Mouse (Mus musculus) mesoderm, embryonic 11.5 days (tissue): Measurements from ENCODE around the gene Khdc3.
A peak's percentile ranks its signal among the peaks of the same experiment; 100 is the strongest.
"Not testable (repeated sequence)": the region's sequence is repeated elsewhere in the genome, so short reads cannot be mapped to it uniquely, and the experiment has no call there.

Experiments used
- DNase-seq: peaks from one replicate; pipeline ENCODE4 v3.0.0-alpha.2; 2012; ENCODE audit warnings: low read depth, low spot score

The Khdc3 gene

GRCm38 (mm10) chr9:73101536-73101935 lies at the start of gene Khdc3:
Gene Khdc3 (plus strand): TSS chr9:73101836.
- DNase-seq: no peak

DNA sequence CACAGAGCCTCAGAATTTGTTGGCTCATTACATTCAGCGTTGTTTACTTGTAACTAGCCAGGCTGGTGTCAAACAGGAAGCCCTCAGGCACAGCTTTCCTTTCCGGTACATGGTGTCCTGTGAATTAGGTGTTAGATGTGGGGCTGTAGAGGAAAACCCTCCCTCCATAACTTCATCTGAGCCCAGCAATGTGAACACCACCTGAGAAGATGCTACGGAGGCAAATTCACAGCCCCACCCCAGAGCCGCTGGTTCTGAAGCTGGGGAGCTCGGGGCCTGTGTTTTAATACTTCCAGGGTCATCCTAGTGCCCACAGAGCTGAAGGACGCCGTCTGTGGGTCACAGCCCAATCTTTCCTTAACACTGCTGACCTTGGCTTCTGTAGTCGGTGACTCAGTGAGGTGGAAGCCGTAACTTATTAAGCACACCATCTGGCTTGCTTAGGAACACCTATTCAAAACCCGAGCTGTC lies 46.2 kb upstream of the Khdc3 start:
- no peak for DNase-seq

DNA sequence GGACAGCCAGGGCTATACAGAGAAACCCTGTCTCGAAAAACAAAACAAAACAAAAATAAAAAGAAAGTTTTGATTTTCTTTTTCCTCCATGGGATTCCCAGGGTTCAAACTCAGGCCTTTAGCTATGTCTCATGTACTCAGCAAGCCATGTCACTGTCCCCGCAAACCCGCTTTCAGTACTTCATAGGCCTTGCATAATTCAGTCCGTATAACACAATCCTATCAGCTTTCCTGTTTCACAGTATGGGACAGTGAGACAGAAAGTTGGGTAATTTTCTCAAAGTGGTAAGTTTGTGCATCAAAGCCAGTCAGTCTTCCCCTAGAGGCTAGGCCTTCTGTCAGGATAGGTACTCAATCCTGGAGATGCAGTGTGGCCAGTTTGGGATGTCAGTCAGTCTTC lies 42.4 kb upstream of the Khdc3 start:
- DNase-seq: no peak

- DNase-seq: peak; percentile 34
These were observed 37.9 kb upstream of the Khdc3 start for GRCm38 (mm10) chr9:73063621-73064290.

DNA sequence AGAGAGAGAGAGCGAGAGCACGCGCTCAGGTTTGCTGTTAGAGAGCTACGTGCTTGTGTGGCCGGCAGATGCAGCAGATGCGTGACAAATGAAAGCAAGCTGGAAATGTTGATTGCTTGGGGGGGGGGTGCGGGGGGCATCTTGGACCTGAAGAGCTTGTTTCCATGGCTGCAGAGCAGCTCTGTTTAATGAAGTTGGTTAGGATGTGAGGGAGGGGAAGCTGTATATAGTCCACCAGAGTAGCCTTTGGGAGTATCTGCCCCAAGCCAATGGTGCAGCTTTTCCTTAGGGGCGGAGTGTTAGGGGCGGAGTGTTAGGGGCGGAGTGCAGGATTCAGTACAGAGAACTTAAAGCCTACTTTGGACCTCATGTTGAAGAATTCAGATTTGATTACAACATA lies 34.5 kb upstream of the Khdc3 start:
- peak; percentile 56 for DNase-seq

GRCm38 (mm10) chr9:73068230-73068679 lies 33.4 kb upstream of the Khdc3 start:
- peak; percentile 50 for DNase-seq

DNA sequence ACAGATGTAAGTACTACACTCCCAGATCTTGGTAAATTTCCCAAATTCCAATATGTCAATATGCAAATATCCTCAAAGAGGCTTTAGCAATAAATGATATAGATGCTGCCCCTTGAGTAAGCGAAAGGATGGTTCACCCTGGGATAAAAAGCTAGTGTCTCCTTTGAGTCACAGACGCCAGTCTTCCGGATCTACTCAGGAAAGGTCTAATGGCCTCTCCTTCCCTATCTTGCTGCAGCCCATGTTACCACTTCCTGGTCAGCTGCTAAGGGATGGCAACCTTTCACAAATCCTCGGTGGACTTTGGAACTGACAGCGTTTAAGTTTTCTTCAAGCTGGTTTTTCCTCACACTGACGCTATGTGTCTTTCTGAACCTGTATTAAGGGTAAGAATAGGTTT lies 32.9 kb upstream of the Khdc3 start:
- DNase-seq: no peak

DNA sequence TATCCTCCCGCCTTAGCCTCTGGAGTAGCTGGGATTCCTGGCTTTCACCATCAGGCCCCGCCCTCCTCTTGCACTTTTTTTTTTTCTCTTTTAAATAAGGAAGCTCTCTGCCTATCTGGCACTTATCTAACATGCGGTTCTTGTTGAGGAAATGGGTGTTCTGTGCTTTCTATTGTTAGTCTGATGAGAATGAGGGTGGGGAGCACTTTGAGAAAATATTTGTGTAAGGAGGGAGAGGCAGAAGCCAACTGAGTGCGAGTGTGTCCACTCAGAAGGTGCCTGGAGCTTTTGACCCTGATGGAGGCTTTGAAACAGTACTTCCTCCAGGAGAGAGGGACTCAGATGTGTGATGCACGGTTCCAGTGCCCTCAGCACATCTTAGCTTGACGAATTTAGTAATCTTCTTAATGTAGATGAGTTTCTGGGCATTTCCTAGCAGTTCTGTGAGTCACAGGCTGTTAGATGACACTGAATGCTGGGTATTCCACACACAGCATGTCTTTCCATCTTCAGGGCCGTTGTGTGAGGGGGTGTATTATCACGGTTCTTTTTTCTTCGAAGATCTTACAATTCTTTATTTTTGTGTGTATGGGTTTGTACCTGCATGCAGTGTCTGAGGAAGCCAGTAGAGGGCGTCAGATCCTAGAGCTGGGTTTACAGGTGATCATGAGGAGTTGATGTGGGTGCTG lies 30.5 kb upstream of the Khdc3 start:
- DNase-seq: no peak

- DNase-seq: no peak
These were observed 29.2 kb upstream of the Khdc3 start for GRCm38 (mm10) chr9:73072426-73072825.

GRCm38 (mm10) chr9:73073169-73073568 lies 28.5 kb upstream of the Khdc3 start:
- no peak for DNase-seq

GRCm38 (mm10) chr9:73079349-73079748 lies 22.3 kb upstream of the Khdc3 start:
- not testable (repeated sequence) for DNase-seq

GRCm38 (mm10) chr9:73079801-73080325 lies 21.8 kb upstream of the Khdc3 start:
- DNase-seq: no peak

DNA sequence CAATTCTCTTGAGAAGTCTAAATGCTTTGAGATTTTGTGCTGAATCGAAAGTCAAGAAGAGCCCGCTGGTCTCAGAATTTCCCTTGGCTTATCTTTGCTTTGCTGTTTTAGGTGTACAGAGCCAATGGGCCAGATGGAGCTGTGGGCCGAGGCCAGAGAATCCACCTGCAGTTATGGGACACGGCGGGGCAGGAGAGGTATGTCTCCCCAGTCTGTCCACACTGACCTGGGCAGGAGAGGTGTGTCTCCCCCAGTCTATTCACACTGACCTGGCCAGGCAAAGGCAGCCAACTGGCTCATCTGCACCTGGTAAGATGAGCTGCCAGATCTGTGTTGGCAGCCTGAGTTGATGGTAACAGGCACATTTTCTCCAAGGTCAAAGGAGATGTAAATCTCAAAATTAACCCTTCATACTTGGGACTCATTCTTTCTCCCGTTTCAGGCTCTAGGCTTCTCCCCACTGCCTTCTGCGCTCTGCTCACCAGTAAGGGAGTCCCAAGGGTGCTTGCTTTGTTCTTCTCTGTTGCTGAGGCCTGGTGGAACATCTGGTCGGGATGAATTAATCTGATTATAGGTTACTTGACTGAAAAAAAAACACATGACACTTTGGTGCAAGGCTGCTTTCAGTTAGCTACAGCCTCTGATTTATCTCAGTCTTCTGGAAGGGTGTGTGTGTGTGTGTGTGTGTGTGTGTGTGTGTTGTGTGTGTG lies 19.2 kb upstream of the Khdc3 start:
- DNase-seq: no peak

GRCm38 (mm10) chr9:73083956-73084355 lies 17.7 kb upstream of the Khdc3 start:
- no peak for DNase-seq

GRCm38 (mm10) chr9:73085845-73086244 lies 15.8 kb upstream of the Khdc3 start:
- no peak for DNase-seq

DNA sequence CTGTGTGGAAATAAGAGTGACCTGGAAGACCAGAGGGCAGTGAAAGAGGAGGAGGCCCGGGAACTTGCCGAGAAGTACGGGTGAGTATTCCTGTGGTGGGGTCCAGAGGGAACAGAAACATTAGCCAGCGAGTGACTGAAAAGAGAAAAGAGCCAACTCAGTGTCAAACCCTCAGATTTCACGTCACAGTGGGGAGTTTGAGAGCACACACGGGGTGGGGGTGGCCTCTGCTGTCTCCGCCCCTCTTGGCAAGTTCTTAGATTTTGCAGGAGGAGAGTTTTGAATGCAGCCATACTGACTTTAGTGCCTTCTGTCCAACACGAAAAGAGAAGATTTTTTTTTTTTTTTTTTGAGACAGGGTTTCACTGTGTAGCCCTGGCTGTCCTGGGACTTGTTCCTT lies 14.5 kb upstream of the Khdc3 start:
- no peak for DNase-seq

DNA sequence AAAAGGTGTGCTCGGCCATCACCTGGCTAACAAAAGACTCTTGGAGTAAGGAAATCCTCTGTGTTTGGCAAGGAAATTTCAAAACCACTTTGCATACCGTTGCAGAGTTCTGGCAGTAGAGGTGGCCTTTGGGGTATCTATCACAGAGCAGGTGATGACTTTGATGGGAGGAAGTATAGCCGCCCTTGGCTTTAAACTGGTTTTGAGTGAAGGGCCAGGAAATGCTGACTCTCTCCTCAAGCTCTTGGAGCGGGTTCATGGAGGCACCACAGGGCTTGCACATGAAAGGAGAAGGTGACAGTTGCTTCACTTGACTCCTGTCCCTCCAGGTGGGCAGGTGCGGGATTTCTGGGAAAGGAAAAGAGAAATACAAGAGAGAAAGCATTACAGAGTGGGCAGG lies 14.1 kb upstream of the Khdc3 start:
- no peak for DNase-seq

- no peak for DNase-seq
These were observed 12.3 kb upstream of the Khdc3 start for GRCm38 (mm10) chr9:73089222-73089920.

DNA sequence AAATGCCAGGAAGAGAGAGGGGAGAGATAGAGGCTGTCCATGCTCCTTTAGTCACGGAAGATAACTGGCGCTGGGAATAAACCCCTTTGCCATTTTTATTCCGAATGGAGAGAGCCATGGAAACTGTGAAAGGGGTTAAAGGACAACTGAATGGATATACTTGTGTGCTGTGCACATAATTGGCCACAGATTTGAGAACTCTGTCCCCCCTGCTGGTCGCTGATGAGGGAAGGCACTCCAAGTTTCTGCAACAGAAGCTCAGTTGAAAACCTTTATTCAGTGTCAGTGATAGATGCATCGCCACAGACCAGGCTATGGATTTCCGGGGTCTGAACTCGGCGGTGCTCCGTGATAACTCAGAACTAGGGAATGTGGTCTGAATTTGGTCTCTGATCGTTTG lies 11.5 kb upstream of the Khdc3 start:
- DNase-seq: no peak

- peak; percentile 71 for DNase-seq
These were observed 9.9 kb upstream of the Khdc3 start for GRCm38 (mm10) chr9:73091747-73092146.

- DNase-seq: no peak
These were observed 7.1 kb upstream of the Khdc3 start for GRCm38 (mm10) chr9:73094580-73094979.

DNA sequence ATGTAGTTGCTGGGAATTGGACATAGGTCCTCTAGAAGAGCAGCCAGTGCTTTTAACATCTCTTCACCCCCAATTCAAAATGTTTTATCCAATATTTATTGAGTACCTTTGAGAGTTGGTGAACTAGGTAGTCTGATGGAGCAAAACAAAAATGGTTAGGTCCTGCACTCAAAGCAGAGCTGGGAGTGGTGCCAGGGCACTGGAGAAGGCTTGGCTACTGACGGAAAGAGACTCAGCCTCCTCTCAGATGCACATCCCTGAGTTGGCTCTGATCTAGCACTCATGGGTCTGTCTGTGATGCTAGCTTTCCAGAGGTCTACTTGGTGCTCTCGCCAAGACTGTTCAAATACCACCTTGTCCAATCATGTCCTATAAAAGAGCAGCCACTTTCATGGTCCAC lies 3.7 kb upstream of the Khdc3 start:
- no peak for DNase-seq
